Mouse (Mus musculus): Measurements from ENCODE around the gene Nop56.

The Nop56 gene

DNA sequence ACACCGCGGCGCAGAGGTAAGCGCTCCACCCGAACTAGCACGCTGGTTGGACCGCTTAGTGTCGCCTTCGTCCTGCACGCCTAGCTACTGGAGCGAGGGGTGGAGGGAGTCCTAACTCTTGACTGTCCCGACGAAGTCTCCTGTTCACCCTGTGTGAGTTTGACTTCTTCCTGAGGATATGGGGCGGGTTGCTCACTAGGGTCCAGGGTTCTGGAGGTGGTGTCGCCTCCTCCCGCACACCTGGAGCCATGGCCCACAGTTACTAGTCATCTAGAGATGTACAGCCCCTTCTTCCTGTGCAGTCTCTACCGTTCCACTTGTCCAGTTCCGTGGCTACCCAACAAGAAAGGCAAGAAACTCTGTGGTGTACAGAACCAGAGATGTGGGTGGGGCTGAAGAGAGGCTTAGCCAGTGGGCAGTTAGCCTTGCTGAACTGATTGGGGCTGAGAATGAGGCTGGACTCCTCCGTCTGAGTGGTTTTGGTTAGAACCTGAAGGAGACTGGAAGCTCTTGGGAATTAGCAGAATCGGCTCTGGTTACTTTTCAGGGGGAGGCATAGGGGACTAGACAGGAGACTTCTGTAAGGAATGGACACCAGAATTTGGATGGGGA is 22.0 kb downstream of the Nop56 start:
- no peak for DNase-seq

DNA sequence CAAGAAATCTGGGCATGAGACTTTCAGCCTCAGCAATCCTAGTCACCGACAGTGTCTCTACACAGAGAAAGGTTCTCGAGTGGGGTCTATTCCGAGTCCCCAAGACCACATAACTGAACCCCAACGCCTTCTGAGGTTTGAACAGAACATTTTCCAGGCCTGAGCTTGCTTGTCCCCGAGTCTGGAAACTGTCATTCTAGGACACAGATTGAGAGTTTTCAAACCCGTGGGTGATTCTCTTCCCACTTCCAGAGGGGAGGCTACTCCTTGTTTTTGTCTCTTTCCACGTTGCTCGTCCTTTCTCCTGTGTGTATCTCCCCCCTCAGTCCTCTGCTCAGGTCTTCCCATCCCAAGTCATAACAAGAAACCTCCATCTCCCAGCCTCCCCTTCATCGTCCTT is 23.4 kb downstream of the Nop56 start:
- no peak for DNase-seq

GRCm38 (mm10) chr2:130303014-130303413 is 28.8 kb downstream of the Nop56 start:
- no peak for DNase-seq

GRCm38 (mm10) chr2:130327057-130327456 is 52.8 kb downstream of the Nop56 start:
- DNase-seq, result no peak
